Mouse (Mus musculus): ENCODE results near the gene Rab37. TPM values are rescaled to one million over a fixed set of nuclear protein-coding genes. Genes with fewer than 3 reads are reported as not detected.
A peak's percentile ranks its signal among the peaks of the same experiment; 100 is the strongest.

Rab37 gene
- polyA plus RNA-seq, 1 experiment from 2014 or later, result 2.2 TPM

DNA sequence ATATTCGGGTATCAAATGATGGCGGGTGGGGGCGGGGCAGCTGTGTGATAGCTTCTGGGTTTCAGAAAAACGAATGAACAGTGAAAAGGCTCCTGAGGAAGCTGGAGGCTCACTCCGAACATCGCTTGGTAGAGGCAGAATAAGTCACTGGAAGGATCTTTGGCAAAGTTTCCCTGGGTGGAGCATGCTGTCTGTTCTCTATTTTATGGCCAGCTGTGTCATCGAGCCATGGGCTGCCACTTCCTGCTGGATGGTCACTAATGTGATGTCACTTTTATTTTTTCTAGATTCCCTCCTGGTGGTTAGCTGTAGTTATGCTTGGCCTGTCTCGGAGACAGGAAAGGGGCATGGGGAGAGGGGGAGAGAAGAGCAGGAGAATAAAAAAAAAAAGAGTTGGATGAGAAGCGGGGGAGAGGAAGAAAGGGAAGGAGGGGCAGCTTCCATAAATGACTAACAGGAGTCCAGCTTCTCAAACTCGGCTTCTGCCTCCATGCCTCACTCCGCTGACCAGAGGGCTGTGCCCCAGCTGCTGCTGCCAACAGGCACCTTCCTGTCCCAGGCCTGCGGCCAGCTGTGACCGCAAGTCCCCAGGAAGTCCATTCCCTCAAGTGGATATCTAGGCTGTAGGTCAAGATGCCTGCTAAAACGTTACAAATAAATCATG lies 19.5 kb upstream of the Rab37 start:
- H3K9me3 ChIP-seq (replicated peaks), result no peaks in the 10 kb centered on the region
- WGBS (ENCODE audit: insufficient replicate concordance), result 12% methylated on average over 14 of the region's 14 CpGs
- peak overlapping the region; percentile 13; the same call in 1 of the 2 replicates for H3K4me2 ChIP-seq
- no peak overlapping the region for H3K4me3 ChIP-seq (replicated peaks)
- H3K4me1 ChIP-seq (replicated peaks), result 0 out of 2 replicates have a peak, but pooled peaks cover 17% of the 10 kb centered on the region
- no peak overlapping the region for H3K27ac ChIP-seq (replicated peaks)
- no peaks in the 10 kb centered on the region for H3K36me3 ChIP-seq (replicated peaks)
- no peak for ATAC-seq (ENCODE audit: insufficient read depth)
- no peak overlapping the region for H3K9ac ChIP-seq
- H3K27me3 ChIP-seq, result no peaks in the 10 kb centered on the region

DNA sequence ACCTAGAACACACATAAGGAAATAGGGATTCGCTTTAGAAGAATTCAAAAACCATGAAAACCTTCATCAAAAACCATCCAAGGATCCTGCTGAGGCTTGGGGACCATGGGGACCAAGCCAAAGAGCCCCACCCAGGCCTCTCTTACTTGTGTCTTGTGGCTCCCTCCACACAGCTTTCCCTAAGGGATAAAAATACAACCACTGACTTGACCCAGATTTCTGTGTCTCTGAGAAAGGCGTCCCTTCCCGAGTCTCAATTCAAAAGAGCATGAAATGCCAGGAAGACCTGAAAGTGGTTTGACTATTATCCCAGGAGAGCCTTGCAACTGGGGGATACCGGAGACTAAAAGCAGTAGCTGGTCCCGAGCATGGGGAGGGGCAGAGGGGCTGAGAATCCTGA lies 18.2 kb upstream of the Rab37 start:
- Histone ChIP-seq H3K36me3 (replicated peaks) (no peaks in the 10 kb centered on the region), H3K4me3 (replicated peaks) (no peak overlapping the region), H3K4me2 (no peak overlapping the region), H3K4me1 (replicated peaks) (0 out of 2 replicates have a peak, but pooled peaks cover 17% of the 10 kb centered on the region), H3K9ac (no peak overlapping the region), H3K9me3 (replicated peaks) (no peaks in the 10 kb centered on the region), H3K27ac (replicated peaks) (no peak overlapping the region), H3K27me3 (no peaks in the 10 kb centered on the region)
- WGBS (ENCODE audit: insufficient replicate concordance), result 60% methylated on average over 5 of the region's 5 CpGs
- no peak for ATAC-seq (ENCODE audit: insufficient read depth)

DNA sequence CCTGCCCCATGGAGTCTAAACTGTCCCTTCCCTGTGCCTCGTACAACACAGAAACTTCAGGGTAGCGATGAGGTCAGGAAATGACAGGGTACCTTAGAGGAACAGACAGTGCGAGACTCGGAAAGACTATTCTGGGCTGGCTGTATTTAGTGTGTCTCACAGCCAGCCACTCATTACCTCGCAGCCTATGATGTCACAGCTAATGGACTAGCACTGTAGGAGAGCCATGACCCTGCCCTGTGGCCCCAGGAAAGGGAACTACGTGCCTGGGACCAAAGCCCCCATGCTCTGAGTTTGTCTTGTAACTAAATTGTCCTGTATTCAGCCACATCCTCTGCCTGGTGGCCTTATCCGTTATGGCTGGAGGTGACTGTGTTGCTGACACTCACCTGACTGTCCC lies 15.8 kb upstream of the Rab37 start:
- peak; percentile 54 for ATAC-seq (ENCODE audit: insufficient read depth)
- no peaks in the 10 kb centered on the region for H3K36me3 ChIP-seq (replicated peaks)

DNA sequence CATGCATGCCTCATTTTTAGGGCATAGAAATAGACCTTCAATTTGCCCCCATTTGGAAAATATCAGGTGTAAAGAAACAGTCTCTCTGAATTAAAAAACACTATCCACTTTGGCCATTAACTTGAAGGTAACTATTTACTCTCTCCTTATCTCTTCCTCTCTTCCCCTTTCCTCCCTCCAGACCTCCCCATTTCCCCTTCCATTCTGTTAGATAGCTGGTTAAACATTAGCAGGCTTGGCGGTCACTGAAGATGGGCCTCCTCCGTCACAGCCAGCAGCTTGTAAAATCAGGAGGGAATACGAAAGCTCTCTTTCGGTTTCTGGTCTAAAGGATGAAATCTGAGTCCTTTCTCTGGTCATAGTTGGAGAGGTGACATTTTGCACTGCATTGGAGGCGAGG lies 15.4 kb upstream of the Rab37 start:
- Histone ChIP-seq H3K4me3 (replicated peaks) (no peak overlapping the region), H3K27me3 (no peaks in the 10 kb centered on the region), H3K9me3 (replicated peaks) (no peaks in the 10 kb centered on the region), H3K4me2 (peak overlapping the region; percentile 2; the same call in 1 of the 2 replicates), H3K27ac (replicated peaks) (peak overlapping the region; percentile 67; the same call in 1 of the 2 replicates), H3K9ac (no peak overlapping the region), H3K4me1 (replicated peaks) (0 out of 2 replicates have a peak, but pooled peaks cover 24% of the 10 kb centered on the region), H3K36me3 (replicated peaks) (no peaks in the 10 kb centered on the region)
- ATAC-seq (ENCODE audit: insufficient read depth), result no peak; the same call in 1 of the 2 replicates
- WGBS (ENCODE audit: insufficient replicate concordance), result 18% methylated on average over 5 of the region's 5 CpGs

More for the DNA sequence above, 15.8 kb upstream of the Rab37 start:
- Histone ChIP-seq H3K4me3 (replicated peaks) (no peak overlapping the region), H3K4me1 (replicated peaks) (0 out of 2 replicates have a peak, but pooled peaks cover 24% of the 10 kb centered on the region), H3K4me2 (0 out of 2 replicates have a peak overlapping the region, but pooled peaks have one; percentile 7), H3K27ac (replicated peaks) (peak overlapping the region; percentile 67), H3K9me3 (replicated peaks) (no peaks in the 10 kb centered on the region), H3K27me3 (no peaks in the 10 kb centered on the region), H3K9ac (no peak overlapping the region)
- 15% methylated on average over 7 of the region's 7 CpGs for WGBS (ENCODE audit: insufficient replicate concordance)

DNA sequence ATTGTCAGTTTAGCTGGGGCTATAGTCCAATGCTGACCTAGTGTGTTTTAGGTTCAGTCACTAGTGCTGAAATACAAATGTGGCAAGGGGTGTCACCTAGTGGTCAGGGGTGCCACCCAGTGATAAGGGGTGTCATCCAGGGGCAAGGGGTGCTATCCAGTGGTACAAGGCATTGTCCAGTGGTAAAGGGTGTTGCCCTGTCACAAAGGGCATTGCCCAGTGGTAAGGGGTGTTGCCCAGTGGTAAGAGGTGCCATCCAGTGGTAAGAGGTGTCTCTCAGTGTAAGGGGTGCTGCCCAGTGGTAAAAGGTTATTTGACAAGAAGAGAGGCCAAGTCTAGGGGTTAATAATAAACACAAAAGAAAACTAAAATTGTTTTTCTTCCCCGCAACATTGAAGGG lies 13.8 kb upstream of the Rab37 start:
- no peaks in the 10 kb centered on the region for H3K36me3 ChIP-seq (replicated peaks)
- H3K9me3 ChIP-seq (replicated peaks), result no peaks in the 10 kb centered on the region
- no peak overlapping the region for H3K4me3 ChIP-seq (replicated peaks)
- no peak for ATAC-seq (ENCODE audit: insufficient read depth)
- H3K9ac ChIP-seq, result no peak overlapping the region
- no peak overlapping the region for H3K27ac ChIP-seq (replicated peaks)
- H3K4me1 ChIP-seq (replicated peaks), result 0 out of 2 replicates have a peak, but pooled peaks cover 16% of the 10 kb centered on the region
- no peaks in the 10 kb centered on the region for H3K27me3 ChIP-seq
- WGBS (ENCODE audit: insufficient replicate concordance), result 65% methylated on average over 1 of the region's 1 CpGs
- H3K4me2 ChIP-seq, result no peak overlapping the region

DNA sequence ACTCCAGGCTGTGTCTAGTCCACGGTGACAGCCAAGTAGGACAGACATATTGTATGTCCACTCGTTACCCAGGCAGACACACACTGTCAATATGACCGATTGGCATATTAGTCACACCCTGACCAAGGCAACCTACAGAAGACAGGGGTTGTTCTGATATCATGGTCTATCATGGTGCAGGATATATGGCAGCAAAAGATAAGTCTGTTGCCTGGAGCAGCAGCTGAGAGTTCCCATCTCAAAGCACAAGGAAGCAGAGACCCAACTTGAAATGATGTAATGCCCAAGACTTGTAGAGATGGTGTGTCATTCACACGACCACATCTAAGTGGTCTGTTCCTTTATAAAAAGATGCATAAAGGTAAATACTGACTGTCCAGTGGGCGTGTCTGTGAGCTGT lies 12.6 kb upstream of the Rab37 start:
- no peak for ATAC-seq (ENCODE audit: insufficient read depth)
- no peak overlapping the region for H3K4me2 ChIP-seq
- no peaks in the 10 kb centered on the region for H3K36me3 ChIP-seq (replicated peaks)
- no peak overlapping the region for H3K4me3 ChIP-seq (replicated peaks)
- no peak overlapping the region for H3K27ac ChIP-seq (replicated peaks)
- 0 out of 2 replicates have a peak, but pooled peaks cover 16% of the 10 kb centered on the region for H3K4me1 ChIP-seq (replicated peaks)
- peaks cover 2% of the 10 kb centered on the region for H3K27me3 ChIP-seq
- no peak overlapping the region for H3K9ac ChIP-seq
- 53% methylated on average over 5 of the region's 5 CpGs for WGBS (ENCODE audit: insufficient replicate concordance)
- no peaks in the 10 kb centered on the region for H3K9me3 ChIP-seq (replicated peaks)

DNA sequence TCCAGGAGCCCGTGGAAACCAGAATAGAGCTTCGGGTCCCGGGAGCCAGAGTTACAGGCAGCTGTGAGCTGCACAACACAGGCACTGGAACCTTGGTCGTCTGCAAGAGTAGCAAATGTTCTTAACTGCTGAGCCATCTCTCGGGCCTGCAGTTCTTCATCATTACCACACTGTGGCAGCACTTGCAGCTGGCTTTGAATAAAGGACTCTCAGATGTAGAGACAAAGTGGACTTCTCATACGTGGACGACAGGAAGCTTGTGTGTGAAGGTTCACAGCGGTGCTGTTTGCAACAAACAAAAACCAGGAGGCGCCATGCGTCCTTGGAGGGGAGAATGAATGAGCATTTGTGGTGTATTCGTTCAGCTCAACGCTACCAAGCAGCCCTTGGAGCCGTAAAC lies 10.3 kb upstream of the Rab37 start:
- Histone ChIP-seq H3K9ac (no peak overlapping the region), H3K27ac (replicated peaks) (no peak overlapping the region), H3K4me1 (replicated peaks) (0 out of 2 replicates have a peak, but pooled peaks cover 10% of the 10 kb centered on the region), H3K9me3 (replicated peaks) (no peaks in the 10 kb centered on the region), H3K4me2 (no peak overlapping the region), H3K36me3 (replicated peaks) (no peaks in the 10 kb centered on the region), H3K27me3 (peaks cover 17% of the 10 kb centered on the region), H3K4me3 (replicated peaks) (no peak overlapping the region)
- 25% methylated on average over 13 of the region's 13 CpGs for WGBS (ENCODE audit: insufficient replicate concordance)
- ATAC-seq (ENCODE audit: insufficient read depth), result no peak

DNA sequence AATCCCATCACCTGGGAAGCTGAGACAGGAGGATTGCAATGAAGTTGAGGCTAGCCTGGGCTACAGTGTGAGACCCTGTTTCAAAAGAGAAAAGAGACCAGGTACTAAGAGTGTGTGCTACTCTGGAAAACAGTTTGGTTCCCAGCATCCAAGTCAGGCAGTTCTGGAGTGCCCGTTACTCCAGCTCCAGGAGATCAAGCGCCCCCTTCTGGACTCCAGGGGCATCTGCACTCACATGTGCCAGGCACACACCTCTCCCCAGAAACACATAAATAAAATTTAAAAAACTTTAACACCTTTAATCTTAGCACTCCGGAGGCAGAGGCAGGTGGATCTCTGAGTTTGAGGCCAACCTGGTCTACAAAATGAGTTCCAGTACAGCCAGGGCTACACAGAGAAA lies 9.9 kb upstream of the Rab37 start:
- WGBS (ENCODE audit: insufficient replicate concordance), result 39% methylated on average over 3 of the region's 3 CpGs
- no peak overlapping the region for H3K27ac ChIP-seq (replicated peaks)
- H3K36me3 ChIP-seq (replicated peaks), result no peaks in the 10 kb centered on the region
- ATAC-seq (ENCODE audit: insufficient read depth), result no peak
- peaks cover 17% of the 10 kb centered on the region for H3K27me3 ChIP-seq
- H3K4me2 ChIP-seq, result no peak overlapping the region
- H3K9me3 ChIP-seq (replicated peaks), result no peaks in the 10 kb centered on the region
- H3K9ac ChIP-seq, result no peak overlapping the region
- no peak overlapping the region for H3K4me3 ChIP-seq (replicated peaks)
- 0 out of 2 replicates have a peak, but pooled peaks cover 7% of the 10 kb centered on the region for H3K4me1 ChIP-seq (replicated peaks)

DNA sequence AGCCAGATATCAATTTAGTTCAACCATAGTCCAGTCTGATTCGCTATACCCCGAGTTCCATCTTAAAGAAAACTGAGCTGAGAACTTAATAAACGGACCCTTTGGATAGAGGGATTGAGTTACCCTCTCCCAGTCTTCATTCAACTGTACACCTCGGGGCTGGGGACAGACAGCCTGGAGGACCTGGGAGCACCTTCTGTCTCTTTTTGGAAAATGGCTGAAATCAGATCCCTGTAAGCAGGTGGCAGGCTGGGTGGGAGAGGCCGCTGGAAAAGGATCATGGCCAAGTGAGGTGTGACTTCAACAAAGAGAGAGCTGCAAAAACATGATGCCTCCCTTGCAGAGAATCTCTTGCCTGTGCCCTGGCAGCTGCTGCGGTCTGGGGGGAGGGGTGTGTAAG lies 9.0 kb upstream of the Rab37 start:
- no peak overlapping the region for H3K4me3 ChIP-seq (replicated peaks)
- H3K36me3 ChIP-seq (replicated peaks), result no peaks in the 10 kb centered on the region
- no peaks in the 10 kb centered on the region for H3K9me3 ChIP-seq (replicated peaks)
- WGBS (ENCODE audit: insufficient replicate concordance), result 52% methylated on average over 6 of the region's 6 CpGs
- no peak overlapping the region for H3K9ac ChIP-seq
- peaks cover 17% of the 10 kb centered on the region for H3K27me3 ChIP-seq
- no peak for ATAC-seq (ENCODE audit: insufficient read depth)
- no peak overlapping the region for H3K4me2 ChIP-seq
- no peak overlapping the region for H3K27ac ChIP-seq (replicated peaks)
- H3K4me1 ChIP-seq (replicated peaks), result 0 out of 2 replicates have a peak, but pooled peaks cover 7% of the 10 kb centered on the region

DNA sequence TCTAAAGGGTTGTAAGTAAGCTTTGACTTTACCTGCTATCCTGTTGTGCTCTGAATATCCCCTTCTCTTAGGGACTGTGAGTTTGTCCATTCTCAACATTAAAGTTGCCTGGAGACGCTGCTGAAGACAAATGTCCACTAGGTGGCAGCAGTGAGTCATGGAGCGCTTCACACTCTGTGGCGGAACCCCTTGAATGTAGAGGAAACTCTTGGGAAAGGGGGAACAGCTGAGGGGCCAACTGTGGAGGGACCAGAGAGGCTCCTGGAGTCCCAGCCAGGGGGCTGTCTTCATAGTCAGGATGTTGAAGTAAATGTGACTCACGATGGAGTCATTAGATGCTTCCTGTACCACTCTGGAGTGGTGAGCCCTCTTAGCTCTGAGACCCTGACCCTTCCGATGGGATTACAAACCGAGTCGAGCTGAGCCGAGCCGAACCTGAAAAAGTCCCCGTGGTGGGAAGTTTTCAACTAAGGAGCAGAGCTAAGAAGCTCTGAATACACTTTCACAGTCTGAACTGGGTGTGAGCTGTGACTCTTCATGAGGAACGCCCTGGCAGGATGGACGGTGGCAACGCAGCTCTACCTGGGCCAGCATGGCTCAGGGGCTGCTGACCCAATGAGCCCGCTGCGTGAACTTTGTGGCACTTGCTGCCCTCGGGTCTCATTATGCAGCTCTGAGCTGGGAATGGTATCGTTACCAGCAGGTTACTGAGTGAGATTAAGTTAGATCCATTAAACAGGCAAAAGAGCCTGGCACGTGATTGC lies 7.7 kb upstream of the Rab37 start:
- Histone ChIP-seq H3K4me1 (replicated peaks) (0 out of 2 replicates have a peak, but pooled peaks cover 4% of the 10 kb centered on the region), H3K4me2 (no peak overlapping the region), H3K9ac (no peak overlapping the region), H3K27me3 (peaks cover 17% of the 10 kb centered on the region), H3K4me3 (replicated peaks) (no peak overlapping the region), H3K27ac (replicated peaks) (no peak overlapping the region), H3K36me3 (replicated peaks) (no peaks in the 10 kb centered on the region), H3K9me3 (replicated peaks) (no peaks in the 10 kb centered on the region)
- no peak for ATAC-seq (ENCODE audit: insufficient read depth)
- 28% methylated on average over 18 of the region's 18 CpGs for WGBS (ENCODE audit: insufficient replicate concordance)

DNA sequence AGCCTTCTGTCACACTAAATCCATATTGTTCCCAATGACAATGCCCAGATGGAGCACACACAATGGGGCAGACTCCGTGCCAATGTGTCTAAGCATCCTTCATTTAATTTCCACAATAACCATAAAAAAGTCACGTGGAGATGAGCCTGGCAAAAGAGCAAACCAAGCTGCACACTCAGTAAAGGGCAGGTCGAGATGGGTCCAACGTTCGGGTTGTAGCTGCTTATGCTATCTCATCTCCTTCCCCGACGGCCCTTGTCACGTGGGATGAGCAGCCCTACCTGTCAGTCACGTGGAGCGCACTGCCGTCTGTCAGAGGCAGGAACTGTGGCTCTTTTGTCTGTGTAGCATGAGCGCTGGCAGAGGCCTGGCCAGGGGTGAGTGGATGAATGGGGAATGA lies 6.6 kb upstream of the Rab37 start:
- Histone ChIP-seq H3K36me3 (replicated peaks) (no peaks in the 10 kb centered on the region), H3K4me2 (no peak overlapping the region), H3K4me1 (replicated peaks) (no peaks in the 10 kb centered on the region), H3K4me3 (replicated peaks) (no peak overlapping the region), H3K9ac (no peak overlapping the region), H3K27ac (replicated peaks) (no peak overlapping the region), H3K27me3 (peaks cover 17% of the 10 kb centered on the region), H3K9me3 (replicated peaks) (no peaks in the 10 kb centered on the region)
- 38% methylated on average over 12 of the region's 12 CpGs for WGBS (ENCODE audit: insufficient replicate concordance)
- ATAC-seq (ENCODE audit: insufficient read depth), result no peak

Measured in liver, embryonic 15.5 days (tissue).